Mouse (Mus musculus) inflammation-experienced regulatory T-cells, adult 16 weeks (primary cell): ENCODE measurements around the gene Scd3. TPM values are rescaled to one million over a fixed set of nuclear protein-coding genes. Genes with fewer than 3 reads are reported as not detected.

Experiments used
- polyA plus RNA-seq: library from polyadenylated mRNA; unstranded; fragments of 100-300 nt; shearing (Covaris generic); gene quantifications from one replicate; pipeline ENCODE4 v1.2.1, GENCODE M21; 2017

The Scd3 gene
- polyA plus RNA-seq, result not detected

GRCm38 (mm10) chr19:44203015-44203564 lies at the start of gene Scd3:
Gene Scd3 (plus strand): TSS chr19:44203269.

DNA sequence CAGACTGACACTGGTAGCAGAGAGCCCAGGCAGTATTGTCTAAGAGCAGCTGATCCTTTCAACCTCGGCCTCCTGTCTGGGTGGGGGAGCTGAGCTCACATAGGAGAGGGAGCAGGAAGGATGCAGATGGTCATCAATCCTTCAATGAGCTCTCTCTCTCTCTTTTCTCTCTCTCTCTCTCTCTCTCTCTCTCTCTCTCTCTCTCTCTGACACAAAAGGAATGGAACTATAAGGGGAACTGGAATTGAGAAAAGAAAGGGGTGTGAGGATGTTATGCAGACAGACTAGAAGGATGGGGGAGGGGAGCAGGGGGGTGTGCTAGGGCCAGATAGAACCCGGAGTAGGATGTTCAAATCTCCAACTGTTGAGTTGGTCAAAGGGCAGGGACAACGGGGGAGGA lies 10.7 kb upstream of the Scd3 start, which contains the start of gene Pkd2l1:
TSS of gene Pkd2l1 (minus strand) at position 101 of the 400 bp plus-strand sequence.

GRCm38 (mm10) chr19:44292941-44293768 lies 90.1 kb downstream of the Scd3 start, which contains the start of gene Scd2:
Gene Scd2 (plus strand): TSS chr19:44293674.

Other genes starting within 250 kb of the Scd3 start
- gene Cpn1, start 216.7 kb upstream of the Scd3 start, polyA plus RNA-seq, result not detected
- 0.15 TPM for gene Cyp2c23, start 174.1 kb upstream of the Scd3 start, polyA plus RNA-seq
- 8.6 TPM for gene Erlin1, start 133.5 kb upstream of the Scd3 start, polyA plus RNA-seq
- gene Chuk, start 95.8 kb upstream of the Scd3 start, polyA plus RNA-seq, result 50.5 TPM
- 37.6 TPM for gene Cwf19l1, start 67.4 kb upstream of the Scd3 start, polyA plus RNA-seq
- gene Bloc1s2, start 56.8 kb upstream of the Scd3 start, polyA plus RNA-seq, result 127 TPM
- not detected for gene Pkd2l1, start 10.8 kb upstream of the Scd3 start, polyA plus RNA-seq
- gene Scd2, start 90.4 kb downstream of the Scd3 start, polyA plus RNA-seq, result 70.4 TPM
- gene Scd4, start 129.8 kb downstream of the Scd3 start, polyA plus RNA-seq, result 0.33 TPM
- 2.1 TPM for gene Scd1, start 204.6 kb downstream of the Scd3 start, polyA plus RNA-seq